Mouse (Mus musculus) C2C12 (cell line): ENCODE results near the gene Sh2b1.

Experiments used
- CTCF ChIP-seq: IDR thresholded peaks from one replicate; pipeline ENCODE4 v1.5.1; 2011; ENCODE audit not compliant: control insufficient read depth, insufficient read depth, insufficient read length
- MYOD1 ChIP-seq: IDR thresholded peaks from one replicate; pipeline ENCODE4 v1.6.1; 2011; ENCODE audit warnings: low read depth; ENCODE audit not compliant: control insufficient read depth, insufficient read length

DNA sequence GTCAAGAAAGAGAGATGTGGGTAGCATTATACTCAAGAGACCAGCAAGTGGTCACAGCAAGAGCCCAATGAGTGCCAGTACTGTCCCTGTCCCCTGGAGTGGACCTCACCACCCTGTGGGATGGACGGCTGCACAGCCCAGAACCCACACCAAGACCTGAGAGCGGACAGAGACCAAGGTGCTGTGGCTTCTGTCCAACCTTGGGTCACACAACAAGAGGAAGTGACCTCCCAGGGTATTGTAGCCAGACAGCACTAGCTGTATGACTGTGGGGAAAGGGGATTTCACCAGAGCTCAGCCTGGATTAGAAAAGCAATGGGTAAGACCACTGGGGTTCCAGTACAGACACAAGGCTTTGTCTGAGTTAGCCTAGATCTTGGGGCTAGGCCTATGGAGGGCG, 23.0 kb downstream of the Sh2b1 start:
- no peak for TF ChIP-seq MYOD1
- no peak for TF ChIP-seq CTCF
